Mouse (Mus musculus) liver, embryonic 14.5 days (tissue): ENCODE measurements around the gene Tmprss6. TPM values are rescaled to one million over a fixed set of nuclear protein-coding genes. Genes with fewer than 3 reads are reported as not detected.

Experiments
- ATAC-seq: fragments of 200-750 bp; cut with Nextera tagmentation; 2 replicates; pipeline ENCODE4 v1.8.0; 2017; ENCODE audit warnings: moderate number of reproducible peaks, mild to moderate bottlenecking, moderate library complexity; ENCODE audit not compliant: insufficient read depth
- DNase-seq, 3 experiments: peaks; one replicate each; pipeline ENCODE4 v3.0.0-alpha.2; 2012 to 2013; ENCODE audit warnings: low read depth in 3 of 3, low spot score in 3 of 3
- H3K27ac ChIP-seq: fragments of 300-500 bp; sonication (generic); 2 replicates; pipeline ENCODE4 v1.5.1; 2014; ENCODE audit warnings: moderate library complexity, mild to moderate bottlenecking, control low read depth, inconsistent platforms
- H3K27me3 ChIP-seq: fragments of 300-500 bp; sonication (generic); 2 replicates; pipeline ENCODE4 v1.6.1; 2014; ENCODE audit warnings: mild to moderate bottlenecking, low read length, moderate library complexity; ENCODE audit not compliant: control insufficient read depth, insufficient read depth
- H3K36me3 ChIP-seq: fragments of 300-500 bp; sonication (generic); replicated peaks from 2 replicates; pipeline ENCODE4 v1.6.1; 2014; ENCODE audit warnings: low read depth; ENCODE audit not compliant: control insufficient read depth, insufficient read depth
- H3K4me1 ChIP-seq, 2 experiments: fragments of 200-500 bp in 1 of 2; fragments of 300-500 bp in 1 of 2; sonication (generic) in 1 of 2; replicated peaks; 2 replicates each; pipeline ENCODE4 v1.6.1; 2012 to 2014; ENCODE audit warnings: antibody characterized with exemption in 1 of 2, inconsistent platforms in 1 of 2, low read length in 1 of 2; ENCODE audit not compliant: control insufficient read depth in 2 of 2, insufficient read depth in 2 of 2
- H3K4me2 ChIP-seq: fragments of 300-500 bp; sonication (generic); 2 replicates; pipeline ENCODE4 v1.6.1; 2014; ENCODE audit warnings: low read depth, mild to moderate bottlenecking, control low read depth, moderate library complexity
- H3K4me3 ChIP-seq, 2 experiments: fragments of 200-500 bp in 1 of 2; fragments of 300-500 bp in 1 of 2; sonication (generic) in 1 of 2; 2 replicates each; pipeline ENCODE4 v1.5.1; 2012 to 2014; ENCODE audit warnings: low read depth in 2 of 2, low read length in 2 of 2, mild to moderate bottlenecking in 2 of 2, control low read depth in 1 of 2, inconsistent platforms in 1 of 2, moderate library complexity in 1 of 2; ENCODE audit not compliant: insufficient read depth in 1 of 2
- H3K9ac ChIP-seq: fragments of 300-500 bp; sonication (generic); replicated peaks from 2 replicates; pipeline ENCODE4 v1.6.1; 2014; ENCODE audit warnings: mild to moderate bottlenecking, control low read depth, moderate library complexity
- H3K9me3 ChIP-seq: fragments of 300-500 bp; sonication (generic); 2 replicates; pipeline ENCODE4 v1.6.1; 2016; ENCODE audit warnings: low read length, mixed read lengths; ENCODE audit not compliant: control insufficient read depth
- CTCF ChIP-seq: IDR thresholded peaks from 2 replicates; pipeline ENCODE4 v1.5.1; 2016; ENCODE audit warnings: antibody characterized with exemption, low read depth, control low read depth
- EP300 ChIP-seq: IDR thresholded peaks from 2 replicates; pipeline ENCODE4 v1.6.1; 2016; ENCODE audit warnings: antibody characterized with exemption, low read depth
- WGBS: fragments of 180-500 bp; shearing (Covaris S2); extraction: QIAGEN DNeasy Blood & Tissue Kit; methylation state at CpG from one replicate; pipeline ENCODE4 v1.1.7; 2014; ENCODE audit not compliant: insufficient replicate concordance; 5-methylcytosine and 5-hydroxymethylcytosine counted together
- polyA plus RNA-seq, 2 experiments: library from polyadenylated mRNA; depleted of rRNA in 1 of 2; stranded (reverse) in 1 of 2; unstranded in 1 of 2; fragments of >200 nt; fragmentation: Nextera tagmentation in 1 of 2; extraction: Ambion mirVana in 1 of 2; gene quantifications; 2 replicates each; pipeline versions ENCODE4 v1.2.1 to v1.2.3; 2012 to 2014

The Tmprss6 gene
- polyA plus RNA-seq (2012; rRNA removed) = 11.9 and 14.4 TPM in 2 replicates
- polyA plus RNA-seq (2014; fragmentation: Nextera tagmentation; extraction: Ambion mirVana) = 9.8 and 10.7 TPM in 2 replicates

DNA sequence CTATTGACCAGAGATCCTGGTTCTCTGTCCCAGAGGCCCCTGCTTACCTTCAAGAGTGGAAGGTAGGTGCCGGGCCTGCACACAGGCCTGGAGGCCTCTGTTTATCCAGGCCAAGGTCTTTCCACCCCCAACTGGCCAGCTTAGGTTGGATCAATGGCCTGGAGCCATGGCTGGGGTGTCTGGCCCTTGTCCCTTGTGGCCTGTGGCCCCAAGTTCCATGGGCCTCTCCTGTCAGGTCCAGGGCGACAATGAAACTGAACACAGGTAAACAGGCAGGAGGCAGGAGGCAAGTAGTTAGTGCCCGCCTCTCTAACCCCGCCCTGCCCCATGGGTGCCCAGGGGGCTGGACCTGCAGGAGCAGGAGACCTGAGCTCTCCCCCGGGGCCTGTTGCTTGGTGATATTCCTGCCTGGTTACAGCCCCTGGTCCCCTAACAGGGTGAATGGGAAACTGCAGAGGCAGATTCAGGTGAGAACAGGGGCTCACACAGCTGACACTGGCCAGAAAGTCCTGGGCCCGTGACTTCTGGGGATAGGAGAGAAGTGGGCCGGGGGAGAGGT lies at the start of gene Tmprss6:
TSS of gene Tmprss6 (minus strand) at position 256 of the 559 bp plus-strand sequence.
- peak within 1 kb of the TSS; percentile 13; the same call in 1 of the 2 replicates for H3K9ac ChIP-seq
- H3K4me1 ChIP-seq = peaks cover 0 to 7% of the 10 kb centered on the region in 2 experiments; a peak in 2 of 4 replicates
- DNase-seq = peak in 1 of 3 experiments; percentile 24
- H3K4me2 ChIP-seq = peak within 1 kb of the TSS; percentile 37
- H3K36me3 ChIP-seq = no peaks in the 10 kb centered on the region
- peak; percentile 64 for ATAC-seq
- WGBS = 54% methylated on average over 7 of the region's 7 CpGs
- no peaks in the 10 kb centered on the region for H3K9me3 ChIP-seq
- no peaks in the 10 kb centered on the region for H3K27me3 ChIP-seq
- no peak within 1 kb of the TSS for H3K27ac ChIP-seq
- peak within 1 kb of the TSS in 1 of 2 experiments; percentile 24; a peak in 3 of 4 replicates for H3K4me3 ChIP-seq
- no peak for TF ChIP-seq EP300
- no peak for TF ChIP-seq CTCF

DNA sequence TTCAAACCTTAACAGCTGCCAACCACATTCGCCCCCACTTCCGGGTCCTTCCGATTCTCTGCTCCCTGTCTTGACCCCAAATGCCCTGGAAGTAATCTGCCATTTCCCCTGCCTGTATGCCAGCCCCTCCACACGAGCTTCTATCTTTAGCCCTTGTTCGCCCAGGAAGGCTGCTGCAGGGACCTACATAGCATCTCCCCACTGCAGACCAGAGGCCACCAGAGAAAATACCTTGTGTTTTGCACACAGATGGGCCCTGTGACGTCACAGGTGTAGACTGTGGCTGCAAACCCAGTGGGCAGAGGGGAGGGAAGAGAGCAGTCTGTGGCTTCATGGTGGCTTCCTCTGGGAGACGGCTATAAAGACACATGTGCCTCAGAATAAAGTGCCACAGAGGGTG lies 49.8 kb upstream of the Tmprss6 start:
- WGBS = 43% methylated on average over 7 of the region's 7 CpGs
- no peaks in the 10 kb centered on the region for H3K36me3 ChIP-seq
- no peak for ATAC-seq
- H3K27ac ChIP-seq = no peak overlapping the region
- no peaks in the 10 kb centered on the region for H3K9me3 ChIP-seq
- H3K9ac ChIP-seq = no peak overlapping the region
- no peak overlapping the region for H3K4me3 ChIP-seq
- no peak overlapping the region for H3K4me2 ChIP-seq
- TF ChIP-seq CTCF (no peak), EP300 (no peak)
- 0 out of 4 replicates have a peak, but pooled peaks cover 0 to 4% of the 10 kb centered on the region in 2 experiments for H3K4me1 ChIP-seq
- H3K27me3 ChIP-seq = no peaks in the 10 kb centered on the region
- DNase-seq = no peak

- ATAC-seq (no peak), DNase-seq (no peak)
- no peaks in the 10 kb centered on the region for H3K27me3 ChIP-seq
- no peak overlapping the region for H3K4me3 ChIP-seq
- H3K4me1 ChIP-seq = 0 out of 4 replicates have a peak, but pooled peaks cover 0 to 6% of the 10 kb centered on the region in 2 experiments
- no peaks in the 10 kb centered on the region for H3K9me3 ChIP-seq
- 33% methylated on average over 6 of the region's 6 CpGs for WGBS
- no peak overlapping the region for H3K4me2 ChIP-seq
- H3K27ac ChIP-seq = no peak overlapping the region
- no peak for TF ChIP-seq CTCF
- TF ChIP-seq EP300 = no peak
- no peak overlapping the region for H3K9ac ChIP-seq
- H3K36me3 ChIP-seq = no peaks in the 10 kb centered on the region
Observed at GRCm38 (mm10) chr15:78515759-78516158, 47.3 kb upstream of the Tmprss6 start.

DNA sequence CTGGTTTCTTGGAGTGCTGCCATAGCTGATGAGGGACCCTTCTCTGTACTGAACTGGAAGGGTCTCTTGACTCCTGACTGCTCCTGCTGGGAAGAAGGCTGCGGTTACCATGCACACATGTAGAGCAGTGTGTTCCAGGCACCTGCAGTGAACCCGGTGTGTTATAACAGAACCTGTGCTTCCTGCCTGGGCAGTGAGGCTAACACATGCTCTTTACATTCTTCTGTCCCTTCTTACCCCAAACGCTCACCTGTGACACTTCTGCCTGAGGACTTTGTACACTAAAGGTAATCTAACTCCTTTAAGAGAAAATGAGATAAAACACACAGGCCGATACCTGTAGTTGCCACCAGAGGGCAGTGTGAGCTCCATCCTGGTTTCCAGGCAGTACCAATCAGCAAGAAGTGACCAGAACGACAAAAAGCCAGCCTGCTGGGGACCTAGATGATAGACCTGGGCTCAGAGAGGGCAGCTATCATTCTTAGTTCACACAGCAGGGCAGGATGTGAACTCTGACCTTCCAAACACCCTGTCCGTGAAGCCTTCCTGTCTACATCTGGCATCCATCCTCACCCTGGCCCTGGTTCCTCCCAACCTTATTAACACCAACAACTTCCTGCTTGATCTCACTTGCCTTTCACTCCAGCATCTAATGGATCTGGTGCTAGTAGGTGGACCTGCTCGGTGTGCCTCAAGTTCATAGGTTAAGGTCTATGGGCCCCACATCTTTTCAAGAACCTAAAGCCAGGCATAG lies 46.1 kb upstream of the Tmprss6 start:
- peak; percentile 20 to 33 (median 31) for DNase-seq
- ATAC-seq = no peak
- no peak overlapping the region for H3K9ac ChIP-seq
- H3K27me3 ChIP-seq = no peaks in the 10 kb centered on the region
- no peak overlapping the region for H3K4me3 ChIP-seq
- peaks cover 0 to 3% of the 10 kb centered on the region in 2 experiments; a peak in 1 of 4 replicates for H3K4me1 ChIP-seq
- no peaks in the 10 kb centered on the region for H3K36me3 ChIP-seq
- no peak overlapping the region for H3K4me2 ChIP-seq
- H3K9me3 ChIP-seq = no peaks in the 10 kb centered on the region
- 25% methylated on average over 7 of the region's 7 CpGs for WGBS
- TF ChIP-seq EP300 (no peak), CTCF (peak; percentile 95)
- no peak overlapping the region for H3K27ac ChIP-seq

GRCm38 (mm10) chr15:78513019-78513418 lies 44.6 kb upstream of the Tmprss6 start:
- H3K27ac ChIP-seq = no peak overlapping the region; the same call in 1 of the 2 replicates
- peaks cover 0 to 3% of the 10 kb centered on the region in 2 experiments; a peak in 1 of 4 replicates for H3K4me1 ChIP-seq
- 70% methylated on average over 14 of the region's 14 CpGs for WGBS
- H3K4me2 ChIP-seq = no peak overlapping the region
- DNase-seq = no peak
- TF ChIP-seq EP300 (no peak), CTCF (no peak)
- no peaks in the 10 kb centered on the region for H3K27me3 ChIP-seq
- no peak overlapping the region for H3K4me3 ChIP-seq
- ATAC-seq = no peak
- H3K9ac ChIP-seq = no peak overlapping the region
- H3K36me3 ChIP-seq = no peaks in the 10 kb centered on the region
- no peaks in the 10 kb centered on the region for H3K9me3 ChIP-seq
